Mouse (Mus musculus): ENCODE data around the gene Ica1l. TPM values are rescaled to one million over a fixed set of nuclear protein-coding genes. Genes with fewer than 3 reads are reported as not detected.

Ica1l gene
- total RNA-seq, 2 experiments from 2014 or later = 33.7 to 36.5 TPM

DNA sequence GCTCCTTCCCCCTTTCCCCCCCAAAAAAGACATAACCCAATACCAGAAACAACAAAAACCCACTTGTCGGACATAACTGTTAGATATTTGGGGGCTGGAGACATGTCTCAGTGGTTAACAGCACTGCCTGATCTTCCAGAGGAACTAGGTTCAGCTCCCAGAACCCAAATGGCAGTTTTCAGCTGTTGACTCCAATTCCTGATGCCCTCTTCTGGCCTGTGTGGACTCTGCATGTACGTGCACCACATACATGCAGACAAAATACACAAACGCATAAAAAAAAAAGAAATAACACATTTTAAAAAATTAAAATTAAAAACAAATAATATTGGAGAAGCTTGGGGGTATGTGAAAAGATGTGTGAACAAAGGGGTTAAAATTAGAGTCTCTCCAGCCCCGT is 75.7 kb downstream of the Ica1l start:
- DNase-seq (ENCODE audit: low spot score in 2 of 2) = peak in 1 of 2 experiments; percentile 25

DNA sequence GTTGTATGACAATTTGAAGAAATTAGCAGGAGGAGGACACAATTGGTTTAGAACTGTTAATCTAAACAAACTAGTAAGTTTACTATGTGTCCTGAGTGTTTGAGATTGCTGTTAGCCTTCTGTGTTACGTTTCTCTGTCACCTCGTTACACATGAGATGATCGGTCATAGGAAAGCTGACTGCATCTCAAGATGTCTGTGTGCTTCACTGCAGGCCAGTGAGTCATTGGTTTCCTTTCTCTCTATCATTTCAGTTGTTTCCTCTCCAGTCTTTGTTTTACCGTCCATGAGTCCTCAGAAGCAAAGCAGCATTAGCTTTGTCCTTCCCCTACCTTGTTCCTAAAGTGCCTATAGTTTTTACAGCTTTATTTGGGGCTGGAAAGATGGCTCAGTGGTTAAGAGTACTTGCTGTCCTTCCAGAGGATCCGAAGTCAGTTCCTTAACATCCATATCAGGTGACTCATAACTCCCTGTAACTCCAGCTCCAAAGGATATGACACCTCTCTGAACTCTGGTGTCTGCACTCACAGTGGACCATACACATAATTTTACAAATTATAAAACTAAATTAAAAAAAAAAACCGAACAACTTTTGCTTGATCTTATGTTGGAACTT is 76.7 kb downstream of the Ica1l start:
- DNase-seq (ENCODE audit: low spot score in 2 of 2) = no peak

DNA sequence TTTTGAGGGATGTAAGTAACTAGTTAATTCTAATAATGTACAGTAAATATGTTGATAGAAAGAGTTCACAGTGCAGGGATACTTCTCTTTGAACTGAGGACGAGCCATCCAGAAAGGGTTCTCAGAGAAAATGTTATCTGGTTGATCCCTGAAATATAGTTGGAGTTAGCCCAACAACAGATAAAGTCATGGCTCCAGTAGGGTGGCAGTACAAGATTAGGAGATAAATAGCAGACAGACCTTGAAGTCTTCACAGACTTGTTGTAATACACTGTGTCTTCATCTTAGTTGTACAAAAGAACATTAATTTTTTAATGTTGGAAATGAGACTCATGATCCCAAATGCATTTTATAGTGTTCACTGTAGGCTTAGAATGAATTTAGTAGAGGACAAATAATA is 83.0 kb downstream of the Ica1l start:
- no peak for DNase-seq (ENCODE audit: low spot score in 2 of 2)

DNA sequence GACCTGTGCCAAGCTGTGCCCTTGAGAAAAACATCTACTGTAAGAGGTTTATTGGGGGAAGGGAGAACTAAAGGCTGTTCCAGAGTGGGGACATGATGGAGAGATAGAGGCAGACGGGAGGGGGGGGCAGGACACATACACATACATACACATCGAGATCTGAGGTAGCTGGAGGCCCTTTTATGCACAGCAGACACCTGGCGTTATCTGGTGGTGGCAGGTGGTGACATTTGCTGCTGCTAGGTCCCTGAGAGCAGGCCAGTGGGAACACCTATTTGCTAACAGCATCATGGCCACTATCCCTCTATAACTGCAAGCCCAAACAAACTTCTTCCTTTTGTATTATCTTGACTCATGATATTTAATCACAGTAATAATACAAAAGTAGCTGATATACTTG is 85.8 kb downstream of the Ica1l start:
- no peak for DNase-seq (ENCODE audit: low spot score in 2 of 2)

DNA sequence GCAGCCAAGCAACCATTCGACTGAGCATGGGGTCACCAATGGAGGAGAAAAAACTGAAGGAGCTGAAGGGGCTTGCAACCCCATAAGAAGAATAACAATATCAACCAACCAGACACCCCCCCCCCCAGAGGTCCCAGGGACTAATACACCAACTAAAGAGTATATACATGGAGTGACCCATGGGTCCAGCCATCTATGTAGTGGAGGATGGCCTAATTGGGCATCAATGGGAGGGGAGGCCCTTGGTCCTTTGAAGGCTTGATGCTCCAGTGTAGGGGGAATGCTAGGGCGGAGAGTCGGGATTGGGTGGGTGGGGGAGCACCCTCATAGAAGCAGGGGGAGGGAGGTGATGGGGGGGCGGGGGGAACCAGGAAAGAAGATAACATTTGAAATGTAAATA is 95.5 kb downstream of the Ica1l start:
- no peak for DNase-seq (ENCODE audit: low spot score in 2 of 2)

DNA sequence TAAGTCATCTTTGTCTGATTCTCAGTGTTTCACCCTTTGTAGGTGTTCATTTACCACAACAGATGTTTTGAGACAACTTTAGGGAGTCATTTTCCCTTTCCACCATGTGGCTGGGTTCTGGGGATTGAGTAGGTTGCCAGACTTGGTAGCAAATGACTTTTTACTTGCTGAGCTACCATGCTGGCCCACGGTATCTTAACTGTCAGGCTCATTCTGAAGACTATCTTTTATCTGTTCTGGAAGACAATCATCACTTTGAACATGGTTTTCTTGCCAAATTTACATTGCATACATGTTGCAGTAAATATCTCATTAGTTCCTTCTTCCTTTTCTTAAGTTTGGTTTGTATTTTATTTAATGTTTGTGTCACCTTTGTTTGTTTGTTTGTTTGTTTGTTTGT is 97.0 kb downstream of the Ica1l start:
- no peak for DNase-seq (ENCODE audit: low spot score in 2 of 2)

DNA sequence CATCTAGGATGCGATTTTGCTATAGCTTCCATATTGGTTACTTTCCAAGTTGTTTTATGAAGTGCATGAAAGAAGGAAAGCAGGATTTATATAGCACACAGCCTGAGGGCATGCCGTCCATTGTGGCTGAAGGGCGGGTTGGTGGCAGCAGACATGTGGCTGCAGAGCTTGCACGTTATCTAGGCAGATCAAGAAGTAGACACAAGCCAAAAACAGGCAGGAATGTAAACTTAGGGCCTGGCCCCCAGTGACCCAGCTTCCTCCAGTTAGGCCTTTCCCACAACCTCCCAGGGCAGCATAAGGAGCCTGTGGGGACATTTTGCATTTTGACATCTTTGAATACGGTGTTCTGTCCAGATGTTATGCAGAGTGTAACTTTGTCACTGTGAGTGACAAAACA is 99.2 kb downstream of the Ica1l start:
- DNase-seq (ENCODE audit: low spot score in 2 of 2) = no peak

DNA sequence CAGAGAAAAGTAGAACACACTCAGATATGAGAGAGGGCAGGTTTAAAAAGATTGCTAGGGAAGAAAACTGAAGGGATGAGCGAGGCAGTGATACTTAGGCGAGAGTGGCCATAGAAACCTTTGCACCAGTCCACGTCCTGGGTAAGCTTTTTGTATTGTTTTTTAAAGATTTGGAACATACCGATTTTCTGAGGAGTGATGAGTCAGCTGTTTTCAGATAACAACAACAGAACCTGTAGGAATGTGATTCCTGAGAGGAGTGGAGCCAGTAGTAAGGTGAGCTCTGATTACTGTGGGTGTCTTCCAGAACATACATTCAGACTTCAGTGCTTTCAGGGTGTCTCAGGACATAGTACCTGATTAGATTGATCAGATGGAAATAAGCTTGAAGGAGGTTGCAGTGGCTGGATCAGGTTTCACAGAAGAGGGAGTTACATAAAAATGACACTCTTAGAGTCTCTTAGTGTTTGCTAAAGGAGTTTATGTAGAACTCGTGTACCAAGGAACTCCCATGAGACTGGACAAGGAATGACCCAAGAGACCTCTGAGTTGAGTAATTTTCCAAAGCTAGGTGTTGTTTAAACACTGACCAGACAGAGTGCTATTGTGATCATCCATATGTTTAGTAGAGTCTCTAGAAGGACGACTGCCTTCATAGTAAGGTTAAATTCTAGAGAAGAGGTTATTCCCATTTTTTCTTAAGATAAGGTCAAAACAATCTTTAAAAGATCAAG is 100.8 kb downstream of the Ica1l start:
- no peak for DNase-seq (ENCODE audit: low spot score in 2 of 2)

DNA sequence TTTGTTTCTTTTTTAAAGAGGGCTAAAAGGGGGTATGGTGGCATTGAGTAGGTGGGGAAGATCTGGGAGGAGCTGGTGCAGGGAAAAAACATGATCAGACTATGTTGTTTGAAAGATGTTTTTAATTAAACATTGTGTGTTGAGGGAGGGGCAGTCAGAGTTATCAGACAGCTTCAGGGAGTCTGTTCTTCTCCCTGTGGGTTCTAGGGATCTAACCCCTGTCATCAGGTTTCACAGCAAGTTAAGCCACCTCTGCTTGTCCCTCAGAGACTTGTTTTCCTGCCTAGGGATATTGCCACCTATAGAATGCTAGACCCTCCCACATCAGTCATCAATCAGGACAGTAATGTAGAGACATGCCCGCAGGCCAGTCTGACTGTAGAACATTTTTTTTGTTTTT is 101.9 kb downstream of the Ica1l start:
- DNase-seq (ENCODE audit: low spot score in 2 of 2) = no peak

DNA sequence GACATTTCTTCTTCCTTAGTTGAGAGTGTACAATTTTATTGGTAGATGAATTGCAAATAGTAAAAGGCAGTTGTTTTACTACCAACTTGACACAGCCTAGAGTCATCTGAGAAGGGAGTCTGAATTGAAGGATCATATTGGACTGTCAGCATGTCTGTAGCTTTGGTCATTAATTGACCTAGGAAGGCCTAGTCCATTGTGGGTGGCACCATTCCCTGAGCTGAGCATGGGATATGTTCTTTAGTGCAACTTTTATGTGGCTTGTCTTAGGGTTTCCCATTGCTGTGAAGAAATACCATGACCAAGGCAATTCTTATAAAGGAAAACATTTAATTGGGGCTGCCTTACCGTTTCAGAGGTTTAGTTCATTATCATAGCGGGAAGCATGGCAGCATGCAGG is 110.0 kb downstream of the Ica1l start:
- DNase-seq (ENCODE audit: low spot score in 2 of 2) = no peak

Other genes starting within 250 kb of the Ica1l start
- 10 to 100 TPM; 51.4 to 52.5 TPM for gene Fam117b, start 130.2 kb downstream of the Ica1l start, total RNA-seq (2021)
- gene Carf, start 55.1 kb upstream of the Ica1l start, total RNA-seq (2021) = 10 to 100 TPM; 25.5 to 27.3 TPM
- gene Wdr12, start 55.5 kb upstream of the Ica1l start, total RNA-seq (2021) = 10 to 100 TPM; 26.2 to 30.5 TPM
- gene Nbeal1, start 137.4 kb upstream of the Ica1l start, total RNA-seq (2021) = 10 to 100 TPM; 20.2 to 23.9 TPM

Data from layer of hippocampus, postnatal 14 days (tissue).